Mouse (Mus musculus) E14TG2a.4 (cell line): ENCODE measurements around the gene Fignl2.
A peak's percentile ranks its signal among the peaks of the same experiment; 100 is the strongest.

Experiments used
- H3K27me3 ChIP-seq: 2 replicates; pipeline ENCODE4 v1.6.1; 2014; ENCODE audit warnings: low read length, control low read depth; ENCODE audit not compliant: insufficient read depth
- H3K36me3 ChIP-seq: 2 replicates; pipeline ENCODE4 v1.6.1; 2014; ENCODE audit warnings: low read length, control low read depth; ENCODE audit not compliant: insufficient read depth
- H3K4me1 ChIP-seq: replicated peaks from 2 replicates; pipeline ENCODE4 v1.6.1; 2014; ENCODE audit warnings: low read depth, low read length, control low read depth
- H3K4me3 ChIP-seq: replicated peaks from 2 replicates; pipeline ENCODE4 v1.5.1; 2014; ENCODE audit warnings: mild to moderate bottlenecking, low read length
- H3K9me3 ChIP-seq: 2 replicates; pipeline ENCODE4 v1.6.1; 2014; ENCODE audit warnings: low read length, control low read depth
- CTCF ChIP-seq: conservative IDR thresholded peaks from 2 replicates; pipeline ENCODE4 v1.5.1; 2014; ENCODE audit warnings: low read length
- NANOG ChIP-seq: IDR thresholded peaks from 2 replicates; pipeline ENCODE4 v1.6.1; 2014; ENCODE audit warnings: borderline replicate concordance, low read length, mixed read lengths
- POU5F1 ChIP-seq: IDR thresholded peaks from 2 replicates; pipeline ENCODE4 v1.6.1; 2014; ENCODE audit warnings: low read length, borderline replicate concordance

The Fignl2 gene

DNA sequence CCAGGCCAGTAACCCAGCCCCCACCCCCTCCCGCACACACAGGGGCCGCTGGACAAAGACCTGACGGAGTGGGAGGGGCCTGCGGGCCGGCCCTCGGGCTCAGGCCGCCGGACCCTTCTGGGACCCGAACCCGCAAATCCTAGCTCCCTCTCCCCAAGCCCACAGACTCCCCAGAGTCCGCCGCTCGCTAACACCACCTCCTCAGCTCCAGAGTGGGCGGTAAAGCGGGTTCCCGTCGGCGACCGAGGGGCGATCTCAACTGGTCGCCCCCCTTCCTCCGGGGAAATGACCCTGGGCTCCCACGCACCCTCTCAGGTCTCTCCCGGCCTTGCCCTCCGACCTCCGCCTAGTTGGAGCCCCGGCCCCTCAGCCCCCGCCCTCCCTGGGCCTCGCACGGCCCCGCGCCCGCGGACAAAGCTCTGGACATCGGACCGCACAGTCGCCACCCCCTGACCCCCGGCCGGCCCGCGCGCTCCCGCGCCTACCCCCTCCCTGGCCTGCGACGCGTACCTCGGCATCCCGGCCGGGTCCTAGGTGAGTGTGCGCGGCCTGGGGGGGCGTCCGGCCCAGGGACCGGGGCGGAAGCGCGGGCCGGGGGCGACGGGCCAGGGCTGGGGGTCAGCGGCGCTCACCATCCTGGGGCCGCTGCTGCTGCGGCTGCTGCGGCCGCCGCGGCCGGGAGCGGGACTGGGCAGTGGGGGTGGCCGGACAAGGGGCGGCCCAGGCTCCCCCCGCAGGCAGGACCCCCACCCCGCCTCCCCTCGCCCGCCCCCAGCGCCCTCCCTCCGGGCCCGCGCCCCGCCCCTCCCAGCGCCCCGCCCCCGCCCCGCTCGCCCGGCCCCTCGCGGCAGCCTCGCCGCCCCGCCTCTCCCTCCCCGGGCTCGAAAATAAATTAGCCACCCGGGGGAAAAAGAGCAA, at the start of gene Fignl2:
Fignl2 (minus strand) TSS at position 755 of the 918 bp plus-strand sequence.
- peak within 1 kb of the TSS; percentile 85 for H3K4me3 ChIP-seq
- TF ChIP-seq POU5F1 (no peak), CTCF (no peak), NANOG (no peak)
- H3K4me1 ChIP-seq, result peaks cover 75% of the 10 kb centered on the region
- H3K9me3 ChIP-seq, result no peaks in the 10 kb centered on the region
- peaks cover 73% of the 10 kb centered on the region for H3K27me3 ChIP-seq
- H3K36me3 ChIP-seq, result no peaks in the 10 kb centered on the region

DNA sequence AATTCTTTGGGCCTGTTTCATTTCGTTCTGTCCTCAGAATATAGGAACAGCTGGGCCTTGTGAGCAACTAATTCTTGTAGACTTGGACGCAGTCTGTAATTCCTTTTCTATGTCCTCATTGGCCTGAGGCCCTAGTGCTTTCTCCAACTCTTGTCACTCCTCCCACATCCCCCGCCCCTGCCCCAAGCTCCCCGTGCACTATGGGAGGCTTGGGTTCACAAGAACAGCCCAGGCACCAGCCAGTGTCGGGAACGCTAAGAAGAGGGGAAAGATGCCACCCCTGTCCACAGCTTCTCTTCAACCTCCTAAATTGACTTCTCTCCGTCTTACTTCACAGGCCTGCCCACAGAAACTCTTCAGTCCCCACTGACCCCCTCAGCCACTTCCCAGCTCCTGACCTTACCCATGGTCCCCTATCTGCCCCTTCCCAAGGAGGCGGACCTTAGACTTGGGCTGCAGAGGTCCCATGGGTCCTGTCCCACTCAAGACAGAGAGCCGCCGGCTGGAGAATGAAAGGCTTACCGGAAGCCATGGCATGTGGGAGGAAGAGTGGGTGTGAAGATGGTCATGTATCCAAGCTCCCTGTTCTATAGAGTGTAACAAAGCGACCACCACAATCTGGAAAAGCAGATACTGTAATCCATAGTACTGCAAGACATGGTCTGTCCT, 48.6 kb upstream of the Fignl2 start:
- H3K36me3 ChIP-seq, result no peaks in the 10 kb centered on the region
- H3K4me1 ChIP-seq, result peaks cover 65% of the 10 kb centered on the region
- H3K9me3 ChIP-seq, result peaks cover 7% of the 10 kb centered on the region
- TF ChIP-seq NANOG (no peak), POU5F1 (no peak), CTCF (no peak)
- H3K27me3 ChIP-seq, result peaks cover 73% of the 10 kb centered on the region
- H3K4me3 ChIP-seq, result peak overlapping the region; percentile 37; the same call in 1 of the 2 replicates

DNA sequence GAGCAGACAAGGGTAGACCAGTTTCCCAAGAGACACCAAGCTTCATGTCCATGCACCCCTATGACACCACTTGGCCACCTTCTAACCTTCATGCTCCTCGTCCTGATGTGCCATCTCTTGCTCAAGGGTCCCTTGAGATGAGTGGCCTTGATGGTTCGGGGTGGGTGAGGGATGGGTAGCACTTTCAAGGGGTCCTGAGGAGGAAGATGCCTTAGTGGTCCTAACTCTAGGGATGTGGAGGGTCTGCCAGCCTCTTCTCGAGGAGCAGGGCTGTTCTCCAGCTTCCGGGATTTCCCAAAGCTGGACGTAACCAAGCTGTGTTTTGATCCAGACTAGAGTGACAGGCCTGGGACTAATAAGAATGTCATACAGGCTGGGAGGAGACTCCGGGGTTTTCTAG, 47.2 kb upstream of the Fignl2 start:
- Histone ChIP-seq H3K36me3 (no peaks in the 10 kb centered on the region), H3K27me3 (peaks cover 65% of the 10 kb centered on the region), H3K4me1 (peaks cover 61% of the 10 kb centered on the region), H3K9me3 (peaks cover 7% of the 10 kb centered on the region), H3K4me3 (no peak overlapping the region)
- TF ChIP-seq CTCF (no peak), NANOG (no peak), POU5F1 (no peak)

DNA sequence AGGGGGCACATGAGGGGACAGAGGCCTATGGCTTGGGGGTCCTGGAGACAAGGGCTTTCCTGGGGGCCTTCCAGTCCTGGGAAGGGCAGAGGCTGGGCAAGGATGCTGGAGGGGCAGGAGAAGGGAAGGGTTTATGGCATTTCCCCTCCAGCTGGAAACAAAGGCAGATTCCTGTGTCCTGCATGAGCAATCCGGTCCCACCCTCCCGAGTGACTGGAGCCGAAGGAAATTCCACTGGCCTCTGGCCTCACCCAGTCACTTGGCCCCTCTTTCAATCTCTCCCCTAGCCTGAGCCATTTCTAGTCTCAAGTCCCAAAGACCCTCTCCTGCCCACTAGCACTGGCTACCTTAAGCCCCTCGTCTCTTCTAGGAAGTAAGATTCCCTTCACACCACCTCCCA, 44.8 kb upstream of the Fignl2 start:
- Histone ChIP-seq H3K4me3 (0 out of 2 replicates have a peak overlapping the region, but pooled peaks have one; percentile 14), H3K27me3 (peaks cover 50% of the 10 kb centered on the region), H3K4me1 (peaks cover 60% of the 10 kb centered on the region), H3K9me3 (peaks cover 7% of the 10 kb centered on the region), H3K36me3 (no peaks in the 10 kb centered on the region)
- TF ChIP-seq CTCF (no peak), NANOG (no peak), POU5F1 (no peak)

DNA sequence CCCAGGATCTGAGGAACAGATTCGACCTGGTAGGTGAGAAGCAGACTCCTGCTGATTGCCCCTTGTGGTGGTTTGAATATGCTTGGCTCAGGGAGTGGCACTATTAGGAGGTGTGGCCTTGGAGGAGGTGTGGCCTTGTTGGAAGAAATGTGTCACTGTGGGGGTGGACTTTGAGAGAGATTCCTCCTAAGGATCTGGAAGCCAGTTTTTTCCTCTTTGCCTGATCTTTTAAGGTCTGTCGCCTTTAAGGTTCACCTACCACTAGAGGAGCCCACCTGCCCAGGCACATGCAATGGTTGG, 43.9 kb upstream of the Fignl2 start:
- Histone ChIP-seq H3K36me3 (no peaks in the 10 kb centered on the region), H3K27me3 (peaks cover 41% of the 10 kb centered on the region), H3K4me3 (no peak overlapping the region), H3K9me3 (peaks cover 7% of the 10 kb centered on the region), H3K4me1 (peaks cover 51% of the 10 kb centered on the region)
- no peak for TF ChIP-seq NANOG
- TF ChIP-seq POU5F1, result no peak
- TF ChIP-seq CTCF, result peak; percentile 10; the same call in 1 of the 2 replicates

DNA sequence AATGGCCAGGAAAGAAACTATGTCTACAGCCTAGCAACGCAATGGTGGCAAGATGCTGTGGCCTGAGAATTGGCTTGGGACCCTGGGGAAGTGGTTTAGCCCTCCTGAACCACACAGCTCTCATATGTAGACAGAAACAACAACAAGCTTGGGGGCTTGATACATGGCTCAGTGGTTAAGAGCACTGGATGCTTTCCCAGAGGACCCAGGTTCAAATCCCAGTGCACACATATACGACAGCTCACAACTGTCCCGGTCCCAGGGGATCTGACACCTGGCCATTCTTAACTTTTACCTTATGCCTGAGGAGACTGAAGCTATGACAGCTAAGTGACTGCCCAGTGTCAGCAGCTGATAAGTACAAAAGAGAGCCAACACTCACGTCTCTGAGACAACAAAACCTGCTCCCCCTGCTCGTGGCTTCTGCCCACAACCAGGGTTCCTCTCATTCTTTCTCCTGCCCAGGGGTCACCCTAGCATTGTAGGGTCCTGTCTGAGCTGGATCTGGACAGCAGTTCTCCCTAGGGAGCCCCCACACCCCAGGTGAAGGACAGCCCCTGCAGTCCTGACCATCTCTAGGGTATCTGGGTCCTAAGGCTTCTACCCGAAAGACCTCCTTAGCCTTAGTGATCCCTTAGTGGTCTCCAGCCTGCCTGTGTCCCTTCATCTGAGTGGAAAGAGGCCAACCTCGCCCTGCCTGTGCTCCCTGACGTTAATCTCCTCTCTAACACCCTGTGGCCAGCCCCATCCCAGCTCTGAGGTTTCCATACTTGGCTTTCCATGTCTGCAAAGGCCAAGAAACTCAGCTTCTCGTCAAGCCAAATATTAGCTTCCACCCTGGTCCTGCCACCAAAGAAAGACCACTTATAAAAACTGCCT, 43.3 kb upstream of the Fignl2 start:
- H3K9me3 ChIP-seq, result peaks cover 7% of the 10 kb centered on the region
- H3K27me3 ChIP-seq, result peaks cover 35% of the 10 kb centered on the region
- TF ChIP-seq CTCF, result no peak
- TF ChIP-seq NANOG, result no peak
- TF ChIP-seq POU5F1, result no peak
- H3K36me3 ChIP-seq, result no peaks in the 10 kb centered on the region
- H3K4me3 ChIP-seq, result no peak overlapping the region
- H3K4me1 ChIP-seq, result peaks cover 45% of the 10 kb centered on the region

DNA sequence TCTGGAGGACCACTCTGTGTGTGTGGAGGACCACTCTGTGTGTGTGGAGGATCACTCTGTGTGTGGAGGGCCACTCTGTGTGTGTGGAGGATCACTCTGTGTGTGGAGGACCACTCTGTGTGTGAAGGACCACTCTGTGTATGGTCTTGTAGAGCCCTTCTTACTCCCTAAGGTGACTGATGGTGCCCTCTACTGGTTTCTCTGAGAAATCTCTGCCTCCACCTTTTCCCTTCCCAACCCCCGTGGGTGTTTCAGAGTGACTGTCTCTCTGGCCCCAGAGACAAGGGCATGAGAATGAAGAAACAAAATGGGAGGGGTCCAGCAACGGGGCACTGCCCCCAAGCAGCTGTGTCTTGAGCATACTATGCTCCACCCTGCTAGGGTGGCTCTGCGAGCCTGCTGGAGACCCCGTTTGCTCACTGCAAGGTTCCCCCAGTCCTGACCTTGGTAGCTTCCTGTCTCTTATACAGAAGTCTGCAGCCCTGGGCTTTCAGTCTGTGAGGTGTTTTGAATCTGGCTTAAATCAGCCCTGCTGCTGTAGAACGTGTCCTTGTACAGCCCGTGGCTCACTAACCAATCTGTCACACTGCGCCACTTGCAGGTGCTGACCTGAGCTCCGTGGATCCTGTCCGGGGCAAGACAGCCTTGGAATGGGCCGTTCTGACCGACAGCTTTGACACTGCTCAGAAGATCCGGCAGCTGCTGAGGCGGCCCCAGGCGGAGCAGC, 40.2 kb upstream of the Fignl2 start:
- TF ChIP-seq POU5F1 (no peak), CTCF (peak; percentile 60)
- peaks cover 36% of the 10 kb centered on the region for H3K4me1 ChIP-seq
- H3K9me3 ChIP-seq, result peaks cover 4% of the 10 kb centered on the region; the same call in 1 of the 2 replicates
- no peaks in the 10 kb centered on the region for H3K36me3 ChIP-seq
- peak overlapping the region; percentile 48 for H3K4me3 ChIP-seq
- H3K27me3 ChIP-seq, result peaks cover 14% of the 10 kb centered on the region
